Mouse (Mus musculus): ENCODE measurements at regions not wholly inside any gene's neighbourhood (a gene's known extent, or its start where the extent isn't known, plus 50 kb on each side); places are given as distances from the start of the nearest gene placed in this dataset.

DNA sequence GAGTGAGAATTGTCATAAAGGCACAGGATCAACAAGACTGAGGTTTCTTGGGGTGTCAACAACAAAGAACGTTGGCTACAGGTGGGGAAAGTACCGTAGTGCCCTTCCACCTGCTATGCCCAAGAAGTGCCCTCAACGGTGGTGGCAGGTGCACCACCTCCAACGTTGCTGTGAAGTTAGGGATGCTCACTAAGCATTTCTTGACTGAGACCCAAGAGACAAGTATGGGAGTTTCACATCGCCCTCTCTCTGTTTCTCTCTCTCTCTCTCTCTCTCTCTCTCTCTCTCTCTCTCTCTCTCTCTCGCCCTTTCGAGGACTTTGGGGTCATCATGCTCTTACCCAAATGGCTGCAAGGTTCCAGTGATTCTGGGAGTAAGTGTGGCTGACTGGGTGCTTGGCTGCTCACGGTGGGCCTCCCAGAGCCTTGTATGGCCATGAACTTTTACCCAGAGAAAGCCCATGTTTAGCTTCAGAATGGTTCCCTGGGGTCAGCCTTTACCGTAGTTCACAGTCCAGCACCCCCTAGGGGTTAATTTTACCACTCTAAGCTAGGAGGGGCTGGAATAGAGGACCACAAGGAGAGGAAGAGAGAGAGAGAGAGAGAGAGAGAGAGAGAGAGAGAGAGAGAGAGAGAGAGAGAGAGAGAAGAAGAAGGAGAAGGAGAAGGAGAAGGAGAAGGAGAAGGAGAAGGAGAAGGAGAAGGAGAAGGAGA, 113.2 kb upstream of the Ccnd2 start:
- Histone ChIP-seq H3K4me3 (ENCODE audit: insufficient read depth in 1 of 2, low read depth in 1 of 2, low read length in 2 of 2, poor library complexity in 1 of 2, severe bottlenecking in 1 of 2) (no peak overlapping the region), H3K9ac (ENCODE audit: insufficient read depth, low read depth, low read length, poor library complexity, severe bottlenecking) (no peak overlapping the region), H3K27ac (ENCODE audit: insufficient read depth, low read depth, low read length, poor library complexity, severe bottlenecking) (no peak overlapping the region), H3K9me3 (ENCODE audit: control insufficient read depth, insufficient read depth, low read depth, low read length) (no peaks in the 10 kb centered on the region), H3K4me1 (ENCODE audit: control insufficient read depth in 2 of 2, insufficient read depth in 2 of 2, low read length in 2 of 2, poor library complexity in 1 of 2) (peaks cover 5 to 16% of the 10 kb centered on the region in 2 experiments), H3K36me3 (ENCODE audit: control insufficient read depth, insufficient read depth, low read length, poor library complexity, severe bottlenecking) (no peaks in the 10 kb centered on the region)
- in situ Hi-C loops (cut with MboI; ENCODE audit: low sequenced_read_pairs in 2 of 2, unreplicated experiment in 2 of 2) = no loop called here
- DNase-seq (ENCODE audit: low read depth, low spot score) = no peak
- no peak for TF ChIP-seq MAFK (IDR thresholded peaks at IDR 0.05; ENCODE audit: insufficient read depth, low read depth, low read length)
- no peak for TF ChIP-seq HCFC1 (IDR thresholded peaks at IDR 0.05; ENCODE audit: borderline replicate concordance, insufficient read depth, low read length)
- no peak for TF ChIP-seq ZNF384 (IDR thresholded peaks at IDR 0.05; ENCODE audit: low read depth, low read length)
- no peak for TF ChIP-seq ZC3H11A (IDR thresholded peaks at IDR 0.05; ENCODE audit: borderline replicate concordance, low read depth, low read length)
- no peak for TF ChIP-seq CHD2 (IDR thresholded peaks at IDR 0.05; ENCODE audit: low read depth, low read length)

DNA sequence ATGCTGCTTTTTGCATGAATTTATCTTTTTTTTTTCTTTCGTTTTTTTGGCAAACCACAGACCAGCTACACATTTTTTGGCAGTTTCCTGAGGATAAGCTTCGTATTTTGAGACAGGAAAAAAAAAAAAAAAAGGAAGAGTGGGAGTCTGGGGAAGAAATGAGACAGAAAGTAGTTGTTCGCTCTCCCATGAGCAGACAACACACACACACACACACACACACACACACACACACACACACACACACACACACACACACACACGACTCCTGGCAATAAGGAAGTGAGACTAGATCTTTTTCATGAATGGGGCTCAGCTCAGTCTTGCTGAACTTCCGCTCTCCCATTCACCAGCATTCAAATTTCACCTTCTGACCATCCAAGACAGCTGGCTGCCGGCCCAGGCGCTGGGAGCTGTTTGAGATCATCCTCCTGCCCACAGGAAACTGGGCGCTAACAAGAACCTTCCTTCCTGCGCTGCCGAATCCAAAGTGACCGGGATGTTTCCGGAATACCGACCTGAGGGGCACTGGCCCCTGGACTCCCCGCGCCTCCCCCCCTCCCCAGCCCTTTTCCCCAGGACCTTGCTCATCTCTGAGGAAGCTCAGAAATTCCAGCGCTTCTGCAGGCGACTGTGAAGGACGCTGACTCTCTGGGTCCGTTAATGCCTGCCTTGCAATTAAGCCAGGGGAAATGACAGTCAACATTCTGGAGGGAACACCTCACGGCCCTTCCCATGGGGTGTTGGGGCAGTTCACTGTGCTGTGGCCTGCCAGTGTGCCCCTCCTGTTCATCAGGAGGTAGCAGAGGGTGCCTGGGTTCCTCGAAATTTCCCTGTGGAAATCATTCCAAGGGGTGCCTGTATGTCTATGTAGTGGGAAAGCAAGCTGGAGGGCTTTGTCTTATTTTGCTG, 114.2 kb upstream of the Ccnd2 start:
- Histone ChIP-seq H3K9me3 (ENCODE audit: control insufficient read depth, insufficient read depth, low read depth, low read length) (no peaks in the 10 kb centered on the region), H3K9ac (ENCODE audit: insufficient read depth, low read depth, low read length, poor library complexity, severe bottlenecking) (no peak overlapping the region), H3K4me3 (ENCODE audit: insufficient read depth in 1 of 2, low read depth in 1 of 2, low read length in 2 of 2, poor library complexity in 1 of 2, severe bottlenecking in 1 of 2) (peak overlapping the region; percentile 6 to 12; a peak in 2 of 4 replicates), H3K27ac (ENCODE audit: insufficient read depth, low read depth, low read length, poor library complexity, severe bottlenecking) (no peak overlapping the region), H3K36me3 (ENCODE audit: control insufficient read depth, insufficient read depth, low read length, poor library complexity, severe bottlenecking) (no peaks in the 10 kb centered on the region), H3K4me1 (ENCODE audit: control insufficient read depth in 2 of 2, insufficient read depth in 2 of 2, low read length in 2 of 2, poor library complexity in 1 of 2) (peaks cover 5 to 16% of the 10 kb centered on the region in 2 experiments)
- no peak for DNase-seq (ENCODE audit: low read depth, low spot score)
- in situ Hi-C loops (cut with MboI; ENCODE audit: low sequenced_read_pairs in 2 of 2, unreplicated experiment in 2 of 2) = no loop called here
- TF ChIP-seq CHD2 (IDR thresholded peaks at IDR 0.05; ENCODE audit: low read depth, low read length) (no peak), ZNF384 (IDR thresholded peaks at IDR 0.05; ENCODE audit: low read depth, low read length) (no peak), ZC3H11A (IDR thresholded peaks at IDR 0.05; ENCODE audit: borderline replicate concordance, low read depth, low read length) (no peak), HCFC1 (IDR thresholded peaks at IDR 0.05; ENCODE audit: borderline replicate concordance, insufficient read depth, low read length) (no peak), MAFK (IDR thresholded peaks at IDR 0.05; ENCODE audit: insufficient read depth, low read depth, low read length) (no peak)

GRCm38 (mm10) chr6:127266813-127267165, 114.8 kb upstream of the Ccnd2 start:
- Histone ChIP-seq H3K9me3 (ENCODE audit: control insufficient read depth, insufficient read depth, low read depth, low read length) (no peaks in the 10 kb centered on the region), H3K27ac (ENCODE audit: insufficient read depth, low read depth, low read length, poor library complexity, severe bottlenecking) (no peak overlapping the region), H3K36me3 (ENCODE audit: control insufficient read depth, insufficient read depth, low read length, poor library complexity, severe bottlenecking) (no peaks in the 10 kb centered on the region), H3K9ac (ENCODE audit: insufficient read depth, low read depth, low read length, poor library complexity, severe bottlenecking) (no peak overlapping the region), H3K4me3 (ENCODE audit: insufficient read depth in 1 of 2, low read depth in 1 of 2, low read length in 2 of 2, poor library complexity in 1 of 2, severe bottlenecking in 1 of 2) (peak overlapping the region; percentile 6 to 12; a peak in 2 of 4 replicates), H3K4me1 (ENCODE audit: control insufficient read depth in 2 of 2, insufficient read depth in 2 of 2, low read length in 2 of 2, poor library complexity in 1 of 2) (peaks cover 5 to 16% of the 10 kb centered on the region in 2 experiments)
- no peak for TF ChIP-seq ZNF384 (IDR thresholded peaks at IDR 0.05; ENCODE audit: low read depth, low read length)
- TF ChIP-seq MAFK (IDR thresholded peaks at IDR 0.05; ENCODE audit: insufficient read depth, low read depth, low read length) = 0 out of 2 replicates have a peak, but pooled peaks have one; percentile 58
- TF ChIP-seq ZC3H11A (IDR thresholded peaks at IDR 0.05; ENCODE audit: borderline replicate concordance, low read depth, low read length) = 0 out of 2 replicates have a peak, but pooled peaks have one; percentile 37
- peak; percentile 44 for DNase-seq (ENCODE audit: low read depth, low spot score)
- in situ Hi-C loops (cut with MboI; ENCODE audit: low sequenced_read_pairs in 2 of 2, unreplicated experiment in 2 of 2) = no loop called here

DNA sequence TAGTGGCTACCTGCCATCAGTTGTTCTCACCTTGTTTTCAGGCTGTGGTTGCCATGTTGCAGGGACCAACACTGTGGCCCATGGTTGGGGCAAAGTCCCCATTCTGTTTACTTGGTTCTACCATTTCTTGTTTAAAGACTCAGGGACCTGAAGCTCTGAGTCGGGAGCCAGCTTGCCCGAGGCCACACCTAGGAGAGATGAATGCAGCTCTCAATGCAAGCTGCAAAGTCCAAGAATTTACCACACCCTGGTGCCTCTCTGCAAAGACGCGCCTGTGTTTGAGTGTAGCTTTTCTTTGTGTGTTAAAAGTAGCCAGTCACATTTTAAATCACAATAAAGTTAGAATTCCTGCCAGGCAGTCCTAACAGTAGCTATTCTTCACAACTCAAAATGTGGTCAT, 117.0 kb upstream of the Ccnd2 start:
- no peaks in the 10 kb centered on the region for H3K36me3 ChIP-seq (ENCODE audit: control insufficient read depth, insufficient read depth, low read length, poor library complexity, severe bottlenecking)
- TF ChIP-seq HCFC1 (IDR thresholded peaks at IDR 0.05; ENCODE audit: borderline replicate concordance, insufficient read depth, low read length) (no peak), CHD2 (IDR thresholded peaks at IDR 0.05; ENCODE audit: low read depth, low read length) (no peak), ZC3H11A (IDR thresholded peaks at IDR 0.05; ENCODE audit: borderline replicate concordance, low read depth, low read length) (no peak), MAFK (IDR thresholded peaks at IDR 0.05; ENCODE audit: insufficient read depth, low read depth, low read length) (no peak), ZNF384 (IDR thresholded peaks at IDR 0.05; ENCODE audit: low read depth, low read length) (no peak)
- peaks cover 5 to 15% of the 10 kb centered on the region in 2 experiments; a peak in 3 of 4 replicates for H3K4me1 ChIP-seq (ENCODE audit: control insufficient read depth in 2 of 2, insufficient read depth in 2 of 2, low read length in 2 of 2, poor library complexity in 1 of 2)
- peak overlapping the region in 1 of 2 experiments; percentile 24; a peak in 1 of 4 replicates for H3K4me3 ChIP-seq (ENCODE audit: insufficient read depth in 1 of 2, low read depth in 1 of 2, low read length in 2 of 2, poor library complexity in 1 of 2, severe bottlenecking in 1 of 2)
- no peak overlapping the region for H3K27ac ChIP-seq (ENCODE audit: insufficient read depth, low read depth, low read length, poor library complexity, severe bottlenecking)
- H3K9ac ChIP-seq (ENCODE audit: insufficient read depth, low read depth, low read length, poor library complexity, severe bottlenecking) = no peak overlapping the region
- no peak for DNase-seq (ENCODE audit: low read depth, low spot score)
- no peaks in the 10 kb centered on the region for H3K9me3 ChIP-seq (ENCODE audit: control insufficient read depth, insufficient read depth, low read depth, low read length)
- in situ Hi-C loops (cut with MboI; ENCODE audit: low sequenced_read_pairs in 2 of 2, unreplicated experiment in 2 of 2) = no loop called here

All from ES-E14 (cell line).